Mouse (Mus musculus) WW6 (cell line): ENCODE results near the gene Tnni2.

Experiments
- DNase-seq: peaks from one replicate; pipeline ENCODE4 v3.0.0-alpha.2; 2013; ENCODE audit warnings: low read depth, low spot score

Tnni2 gene

GRCm38 (mm10) chr7:142430160-142430678 lies 11.4 kb upstream of the Tnni2 start:
- no peak for DNase-seq

DNA sequence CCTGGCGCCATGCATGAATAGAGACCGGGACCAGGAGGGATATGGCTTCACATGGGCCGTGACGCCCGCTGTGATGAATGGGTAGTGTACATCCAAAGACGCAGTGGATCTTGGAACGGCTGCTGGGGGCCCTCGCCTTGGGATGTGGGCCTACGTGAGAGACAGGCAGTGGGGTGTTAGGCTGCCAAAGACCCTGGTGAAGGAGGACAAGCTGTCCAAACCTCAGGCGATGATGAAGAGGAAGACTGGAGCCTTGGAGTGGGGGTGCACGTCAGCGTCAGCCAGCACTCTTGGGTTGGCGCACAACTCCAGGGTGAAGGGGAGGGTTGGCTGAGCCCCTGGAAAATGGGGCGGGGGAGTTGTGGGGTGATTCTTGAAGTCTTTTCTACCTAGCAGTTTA lies 10.5 kb upstream of the Tnni2 start:
- no peak for DNase-seq

- no peak for DNase-seq
Observed at GRCm38 (mm10) chr7:142433623-142434022, 8.0 kb upstream of the Tnni2 start.

- no peak for DNase-seq
Observed at GRCm38 (mm10) chr7:142434137-142434865, 7.3 kb upstream of the Tnni2 start, which contains the start of gene Syt8. Syt8 (plus strand) TSS chr7:142434850.

GRCm38 (mm10) chr7:142435524-142435923 lies 6.1 kb upstream of the Tnni2 start:
- DNase-seq: no peak

DNA sequence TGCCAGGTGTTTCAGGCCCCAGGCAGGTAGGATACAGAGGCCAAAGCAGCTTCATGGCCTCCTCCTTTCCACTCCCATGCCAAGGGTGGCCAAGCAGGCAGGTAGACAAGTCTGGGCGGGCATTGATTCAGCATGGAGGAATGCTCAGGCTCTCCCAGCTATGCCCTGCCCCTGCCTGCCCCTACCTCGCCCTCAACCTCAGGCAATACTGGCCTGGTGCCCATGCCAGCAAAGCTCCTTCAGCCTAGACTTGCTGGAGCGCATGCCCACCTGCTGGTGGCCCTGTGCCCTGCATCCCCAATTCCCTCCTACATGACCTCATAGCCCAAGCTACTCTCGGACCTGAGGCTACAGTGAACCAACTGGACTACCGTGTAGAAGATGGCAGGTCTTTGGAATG lies 4.3 kb upstream of the Tnni2 start:
- DNase-seq: no peak

DNA sequence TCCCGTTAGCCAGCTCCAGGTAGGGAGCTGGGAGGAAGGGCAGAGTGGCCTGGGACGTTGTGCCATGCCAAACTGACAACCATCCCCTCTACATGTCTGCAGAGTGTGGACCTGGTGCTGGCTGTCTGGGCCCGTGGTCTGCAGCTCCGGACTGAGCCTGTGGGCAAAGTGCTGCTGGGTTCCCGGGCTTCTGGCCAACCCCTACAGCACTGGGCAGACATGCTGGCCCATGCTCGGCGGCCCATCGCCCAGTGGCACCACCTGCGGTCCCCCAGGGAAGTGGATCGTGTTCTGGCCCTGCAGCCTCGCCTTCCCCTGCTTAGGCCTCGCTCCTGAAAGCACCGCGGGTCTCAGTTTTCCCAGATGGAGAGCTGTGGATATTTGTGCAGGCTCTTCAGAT lies 1.6 kb upstream of the Tnni2 start:
- DNase-seq: no peak

GRCm38 (mm10) chr7:142440657-142441114 lies 922 bp upstream of the Tnni2 start:
- DNase-seq: peak; percentile 20

DNA sequence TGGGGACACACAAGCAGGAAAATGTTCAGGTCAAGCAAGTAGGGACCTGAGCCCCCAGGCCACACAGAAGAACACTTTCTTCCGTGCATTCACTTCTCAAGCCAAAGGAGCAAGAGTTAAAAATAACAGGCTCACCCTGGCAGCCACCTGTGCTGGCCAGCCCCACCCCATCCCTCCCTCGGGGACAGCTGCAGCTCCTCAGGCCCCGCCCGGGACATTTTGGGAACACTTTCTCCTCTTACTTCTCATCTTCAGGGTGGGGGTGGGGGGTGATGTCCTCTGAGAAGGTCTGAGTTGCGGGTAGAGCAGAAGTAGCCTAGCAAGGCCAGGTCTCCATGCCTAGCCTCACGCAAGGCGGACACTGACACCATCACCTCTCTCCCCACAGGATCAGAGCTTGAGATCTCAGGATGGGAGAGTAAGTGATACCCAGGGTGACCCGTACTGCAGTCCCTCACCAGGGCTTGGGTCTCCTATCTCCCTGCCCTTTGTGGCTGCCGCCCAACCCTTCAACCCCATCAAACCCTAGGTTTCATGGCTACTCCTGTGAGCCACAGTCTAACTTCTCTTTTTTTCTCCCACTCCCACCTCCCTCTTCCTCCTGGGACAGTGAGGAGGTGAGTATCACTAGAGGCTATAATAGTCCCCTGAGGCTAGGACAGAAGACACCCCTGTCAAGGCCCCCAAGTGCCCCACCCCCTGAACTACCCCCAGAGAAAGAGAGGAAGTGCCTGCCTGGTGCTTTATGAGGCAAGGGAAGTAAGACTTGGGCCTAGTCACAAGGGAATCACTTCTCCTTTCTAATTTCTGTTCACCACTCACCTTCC lies 686 bp downstream of the Tnni2 start:
- DNase-seq: no peak

DNA sequence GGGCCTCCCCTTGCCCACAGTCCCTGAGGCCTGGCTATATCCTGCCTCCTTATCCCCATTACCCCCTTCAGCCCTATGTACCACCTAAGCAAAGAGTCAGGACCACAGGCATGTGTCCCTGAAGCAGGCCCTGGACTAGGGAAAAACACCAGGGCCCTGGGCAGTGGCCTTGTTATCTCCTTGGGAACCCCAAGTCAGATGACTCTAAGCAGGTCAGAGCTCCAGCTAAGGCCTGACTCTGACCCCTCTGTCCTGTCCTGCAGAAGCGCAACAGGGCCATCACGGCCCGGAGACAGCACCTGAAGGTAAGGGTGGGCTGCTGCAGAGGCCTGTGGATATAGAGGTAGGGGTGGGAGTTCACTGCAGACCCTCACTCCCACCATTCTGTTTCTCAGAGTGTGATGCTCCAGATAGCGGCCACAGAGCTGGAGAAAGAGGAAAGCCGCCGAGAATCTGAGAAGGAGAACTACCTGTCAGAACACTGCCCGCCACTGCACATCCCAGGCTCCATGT lies 1.4 kb downstream of the Tnni2 start:
- DNase-seq: no peak

DNA sequence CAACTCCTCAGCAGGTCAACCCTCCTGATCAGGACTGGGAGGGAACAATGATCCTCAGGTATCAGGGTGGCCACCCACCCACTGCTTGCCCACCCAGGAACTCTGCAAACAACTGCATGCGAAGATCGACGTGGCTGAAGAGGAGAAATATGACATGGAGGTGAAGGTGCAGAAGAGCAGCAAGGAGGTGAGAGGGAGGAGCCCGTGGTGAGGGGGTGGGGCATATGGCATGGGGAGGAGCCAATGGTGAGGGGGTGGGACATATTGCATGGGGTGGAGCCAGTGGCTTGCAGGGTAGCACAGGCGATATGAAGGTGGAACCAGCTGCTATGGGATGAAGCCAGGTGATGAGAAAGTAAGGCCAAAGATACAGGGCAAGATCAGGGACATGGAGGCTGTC lies 1.9 kb downstream of the Tnni2 start:
- DNase-seq: no peak

DNA sequence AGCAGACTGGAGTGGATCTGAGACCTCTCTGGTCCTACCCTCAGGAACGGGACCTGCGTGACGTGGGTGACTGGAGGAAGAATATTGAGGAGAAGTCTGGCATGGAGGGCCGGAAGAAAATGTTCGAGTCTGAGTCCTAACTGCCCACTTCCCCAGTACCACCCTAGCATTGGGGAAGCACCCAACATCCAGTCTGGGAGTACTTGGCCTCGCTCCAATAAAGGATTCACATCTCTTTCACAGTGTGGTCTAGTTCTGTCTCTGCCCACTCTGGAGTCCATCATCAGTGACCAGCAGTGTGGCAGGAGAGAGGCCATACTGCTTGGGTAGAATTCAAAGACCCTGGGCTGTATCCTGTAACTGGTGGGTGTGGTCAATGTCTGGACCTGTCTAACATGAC lies 2.6 kb downstream of the Tnni2 start:
- DNase-seq: no peak

DNA sequence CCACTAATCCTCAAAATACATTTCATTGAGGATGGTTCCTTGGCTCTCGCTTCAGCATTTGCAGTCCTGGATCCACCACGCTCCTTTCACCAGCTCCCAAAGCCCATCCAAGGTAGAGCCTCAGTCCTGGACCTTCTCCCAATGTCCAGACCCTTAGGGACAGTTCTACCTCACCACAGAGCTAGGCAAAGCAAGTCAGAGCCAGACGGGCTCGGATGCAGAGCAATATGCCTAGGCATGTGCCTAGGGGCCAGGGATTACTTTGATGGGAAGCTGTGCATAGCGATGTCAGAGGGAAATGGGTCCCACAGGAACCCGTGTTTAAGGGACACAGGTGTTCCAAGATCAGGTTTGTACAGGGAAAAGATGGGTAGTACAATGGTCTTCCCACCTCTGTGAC lies 3.7 kb downstream of the Tnni2 start:
- no peak for DNase-seq

DNA sequence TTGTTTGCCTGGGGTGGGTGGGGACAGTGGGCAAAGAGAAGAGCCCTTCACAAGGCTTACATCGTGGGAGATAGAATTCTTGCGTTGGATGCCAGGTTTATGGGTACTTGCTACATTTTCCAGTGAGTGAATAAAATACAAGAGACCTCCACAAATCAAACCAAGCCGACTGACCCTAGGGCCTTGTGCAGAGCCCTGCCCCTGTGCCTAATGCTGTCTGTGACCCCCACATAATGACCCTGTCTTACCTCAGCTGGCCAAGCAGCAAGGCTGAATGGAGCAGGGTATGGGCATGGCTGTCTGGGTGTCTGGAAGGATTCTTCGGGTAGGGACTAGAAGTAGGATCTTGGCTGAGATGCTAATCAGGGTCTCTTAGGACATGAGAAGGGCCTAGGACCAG lies 4.7 kb downstream of the Tnni2 start:
- no peak for DNase-seq

- DNase-seq: no peak
Observed at GRCm38 (mm10) chr7:142449038-142449617, 7.5 kb downstream of the Tnni2 start.

DNA sequence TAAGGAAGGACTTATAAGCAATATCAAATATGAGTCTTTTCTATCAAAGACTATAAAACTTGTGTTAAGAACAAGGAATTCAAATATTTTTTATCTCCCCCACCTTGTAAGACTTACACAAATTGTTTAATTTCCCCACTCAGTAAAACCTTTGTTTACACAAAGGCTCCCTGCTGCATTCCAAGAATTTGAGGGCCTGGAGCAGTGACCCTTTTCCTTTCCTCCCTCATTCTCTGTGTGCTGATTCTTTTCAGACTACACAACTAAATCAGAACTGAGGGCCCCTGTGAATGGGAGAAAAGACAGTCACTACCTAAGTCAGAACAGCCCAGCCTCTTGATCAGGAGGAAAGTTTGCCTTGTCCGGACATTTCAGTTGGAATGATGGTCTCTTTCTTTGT lies 13.1 kb downstream of the Tnni2 start:
- DNase-seq: no peak

- DNase-seq: no peak
Observed at GRCm38 (mm10) chr7:142455251-142455650, 13.6 kb downstream of the Tnni2 start.

GRCm38 (mm10) chr7:142456806-142457205 lies 15.2 kb downstream of the Tnni2 start:
- no peak for DNase-seq

- no peak for DNase-seq
Observed at GRCm38 (mm10) chr7:142457227-142457811, 15.7 kb downstream of the Tnni2 start.

DNA sequence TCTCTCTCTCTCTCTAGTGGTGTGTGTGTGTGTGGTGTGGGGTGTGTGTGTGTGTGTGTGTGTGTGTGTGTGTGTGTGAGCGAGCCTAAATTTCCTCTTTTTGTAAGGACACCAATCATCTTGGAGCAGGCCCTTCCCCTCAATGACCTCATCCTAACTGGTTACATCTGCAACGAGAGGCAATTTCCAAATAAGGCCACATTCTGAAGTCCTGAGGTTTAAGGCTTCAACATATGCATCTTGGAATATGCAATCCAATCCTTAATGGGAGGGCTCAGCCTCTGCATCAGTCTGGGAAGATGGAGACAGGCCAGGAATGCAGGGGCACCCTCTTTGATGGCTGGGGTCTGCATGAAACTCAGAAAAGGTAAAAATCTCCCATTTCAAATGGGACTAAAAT lies 16.4 kb downstream of the Tnni2 start:
- DNase-seq: no peak

GRCm38 (mm10) chr7:142458676-142459298 lies 17.2 kb downstream of the Tnni2 start:
- DNase-seq: no peak
